Mouse (Mus musculus): Measurements from ENCODE around the gene Hoxd1.

Gene Hoxd1

DNA sequence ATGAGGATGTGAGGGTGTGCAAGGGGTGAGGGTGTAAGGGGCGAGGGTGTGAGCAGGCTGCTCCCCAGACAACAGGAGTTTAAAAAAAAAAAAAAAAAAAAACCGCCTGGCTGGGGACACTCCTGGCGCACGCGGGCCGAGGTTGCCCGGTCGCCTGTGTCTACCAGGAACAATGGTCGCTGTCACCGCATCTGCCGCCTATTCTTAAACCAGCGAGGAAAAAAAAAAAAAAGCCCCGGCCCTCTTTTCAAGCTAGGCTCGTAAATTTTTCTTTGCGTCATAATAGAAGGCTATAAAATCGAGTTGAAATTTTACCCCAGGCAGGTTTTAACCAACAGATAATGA is 29.5 kb upstream of the Hoxd1 start:
- WGBS = 3% methylated on average over 16 of the region's 16 CpGs

DNA sequence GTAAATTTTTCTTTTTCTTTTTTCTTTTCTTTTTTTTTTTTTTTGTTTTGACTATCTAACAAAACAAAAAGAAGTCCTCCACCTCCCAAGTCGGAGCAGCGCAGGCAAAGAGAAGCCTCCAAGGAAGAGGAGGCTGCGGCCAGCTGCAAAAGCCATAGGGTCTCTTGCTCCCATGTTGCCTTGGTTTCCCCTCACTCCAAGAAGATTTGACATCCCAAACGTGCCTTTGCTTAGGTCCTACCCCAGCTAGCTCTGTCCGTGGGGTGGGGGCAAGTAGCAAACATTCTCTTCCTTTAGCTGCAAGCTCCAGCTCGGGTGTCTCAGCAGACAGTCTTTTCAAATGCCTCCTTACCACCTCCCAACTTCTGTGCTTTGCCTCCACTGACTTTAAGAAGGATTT is 29.0 kb upstream of the Hoxd1 start:
- WGBS = 4% methylated on average over 6 of the region's 6 CpGs

DNA sequence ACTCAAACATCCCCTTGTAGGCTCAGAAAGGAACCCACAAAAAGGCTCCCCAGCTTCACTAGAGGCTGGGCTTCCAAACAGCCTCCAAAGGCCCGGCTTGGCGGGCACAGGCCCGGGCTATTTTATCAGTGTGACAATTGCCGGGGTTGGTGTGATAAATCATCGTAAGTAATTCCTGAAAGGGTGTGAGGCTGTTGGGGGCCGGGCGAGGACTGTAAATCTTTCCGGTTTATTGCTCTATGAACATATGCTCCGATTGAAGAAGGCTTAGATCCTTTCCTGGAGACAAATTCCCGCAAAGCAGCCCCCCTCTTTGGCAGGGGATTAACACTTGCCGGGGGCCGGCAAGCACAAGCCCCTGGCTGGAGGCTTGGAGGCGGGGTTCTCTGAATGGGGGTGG is 28.3 kb upstream of the Hoxd1 start:
- 4% methylated on average over 13 of the region's 13 CpGs for WGBS

DNA sequence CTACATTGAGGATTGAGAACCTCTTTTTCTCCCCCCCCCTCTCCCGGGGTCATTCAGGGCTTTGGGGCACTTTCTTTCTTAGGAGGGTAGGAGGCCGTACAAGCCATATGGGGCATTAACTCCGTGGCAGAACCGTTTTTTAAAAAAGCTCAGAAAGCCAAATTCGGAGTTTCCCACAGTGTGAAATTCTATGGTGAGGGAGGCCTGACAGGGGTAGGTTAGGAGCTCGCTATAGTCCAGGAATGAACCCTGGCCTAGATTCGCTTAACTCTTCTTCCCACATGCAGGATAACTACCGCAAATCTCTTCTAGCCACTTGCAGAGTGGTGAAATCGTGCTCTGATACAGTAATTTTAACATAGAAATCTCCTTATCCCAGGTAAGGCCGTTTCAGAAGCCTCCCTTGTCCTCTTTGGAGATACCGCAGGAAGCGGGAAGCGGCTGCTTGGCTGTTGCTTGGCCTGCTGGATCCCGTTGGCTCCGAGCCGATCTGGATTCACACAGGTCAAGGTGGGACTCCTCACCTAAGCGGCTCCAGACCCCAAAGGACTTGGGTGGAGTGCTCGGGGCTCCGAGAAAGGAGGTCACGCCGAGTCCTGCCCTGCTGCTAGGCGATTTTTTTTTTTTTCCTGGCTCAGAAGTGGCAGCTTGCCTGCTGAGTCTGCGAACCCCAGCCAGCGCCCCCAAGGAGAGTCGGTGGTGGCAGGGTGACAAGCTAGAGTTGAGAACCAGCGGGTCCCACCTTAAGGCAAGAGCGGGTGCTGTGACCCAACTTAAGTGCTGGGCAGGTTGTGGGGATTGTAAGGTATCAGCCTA is 27.6 kb upstream of the Hoxd1 start:
- 3% methylated on average over 27 of the region's 27 CpGs for WGBS

DNA sequence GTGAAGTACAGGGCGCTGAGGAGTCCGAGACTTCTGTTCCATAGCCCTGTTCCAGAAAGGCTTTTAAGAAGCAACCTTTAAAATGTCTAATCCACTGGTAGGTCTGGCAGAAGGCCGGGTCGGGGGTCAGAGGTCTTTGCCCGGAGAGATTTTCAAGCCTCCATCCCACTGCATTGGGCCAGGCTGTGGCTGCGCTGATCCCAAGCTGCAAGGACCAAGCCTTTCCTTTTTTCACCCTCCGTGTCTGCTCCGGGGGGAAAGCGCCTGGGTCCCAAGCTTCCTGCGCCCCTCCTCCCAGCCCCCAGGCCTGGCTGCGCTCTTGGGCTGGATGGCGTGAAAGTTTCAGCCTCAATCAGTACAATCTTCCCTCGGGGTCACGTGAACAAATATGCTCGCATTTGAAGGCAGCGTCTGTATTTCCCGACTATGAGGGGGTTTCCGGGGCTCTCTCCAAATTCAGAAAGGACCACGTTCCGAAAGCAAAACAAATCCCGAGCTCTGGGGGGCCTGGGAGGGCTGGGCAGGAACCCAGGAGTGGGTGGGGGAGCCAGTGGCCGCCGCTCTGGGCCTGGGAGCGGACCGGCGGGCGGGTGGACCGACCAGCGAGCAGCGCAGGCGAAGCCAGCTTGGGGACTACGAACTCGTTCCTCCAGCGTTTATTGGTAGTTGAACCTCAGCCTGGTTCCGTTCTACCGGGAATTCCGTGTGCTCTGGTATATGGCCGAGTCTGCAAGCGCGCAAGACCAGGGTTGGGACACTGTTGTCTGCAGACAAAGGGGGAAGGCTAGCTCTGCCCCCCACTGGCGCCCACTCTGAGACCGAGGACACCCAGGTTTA is 26.7 kb upstream of the Hoxd1 start:
- WGBS = 2% methylated on average over 42 of the region's 42 CpGs

DNA sequence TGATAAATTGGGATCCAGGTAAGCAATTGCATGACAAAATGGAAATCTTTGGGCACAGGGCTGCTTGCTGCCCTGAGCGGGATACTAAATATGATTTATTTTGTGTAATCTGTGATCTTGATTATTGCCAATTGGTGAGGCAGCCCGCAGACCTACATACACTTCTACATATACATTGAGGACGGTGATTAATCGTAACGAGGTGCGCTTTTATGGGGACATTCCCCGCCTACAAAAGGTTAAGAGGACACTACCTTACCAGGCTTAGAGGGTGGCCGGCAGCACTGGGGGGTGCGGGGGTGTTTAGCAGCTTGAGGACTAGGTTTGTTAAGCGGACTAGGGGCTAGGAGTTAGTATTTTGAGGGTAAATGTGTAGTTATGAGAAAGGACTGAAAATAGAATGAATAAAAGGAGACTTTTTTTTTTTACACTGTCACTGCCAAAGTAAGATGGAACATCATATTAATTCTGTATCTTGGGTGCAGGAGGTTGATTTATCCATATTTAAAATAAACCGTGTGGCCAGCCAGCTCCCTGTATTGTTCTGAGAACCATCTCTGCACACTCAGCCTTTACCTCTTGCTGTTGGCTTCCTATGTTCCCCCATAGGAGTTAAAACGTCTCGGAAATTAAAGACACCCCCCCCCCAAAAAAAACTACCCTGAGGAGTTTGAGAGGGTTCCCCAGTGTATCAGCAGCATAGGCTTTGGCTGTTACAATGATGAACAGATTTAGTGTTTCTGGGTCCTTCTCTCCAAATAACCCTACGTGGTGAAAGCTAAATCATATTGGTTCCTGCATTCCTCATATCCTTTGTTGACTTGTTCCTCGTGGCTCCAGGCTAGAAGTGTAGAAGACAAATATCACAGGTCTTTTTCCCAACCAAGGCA is 25.8 kb upstream of the Hoxd1 start:
- WGBS = 3% methylated on average over 15 of the region's 15 CpGs

DNA sequence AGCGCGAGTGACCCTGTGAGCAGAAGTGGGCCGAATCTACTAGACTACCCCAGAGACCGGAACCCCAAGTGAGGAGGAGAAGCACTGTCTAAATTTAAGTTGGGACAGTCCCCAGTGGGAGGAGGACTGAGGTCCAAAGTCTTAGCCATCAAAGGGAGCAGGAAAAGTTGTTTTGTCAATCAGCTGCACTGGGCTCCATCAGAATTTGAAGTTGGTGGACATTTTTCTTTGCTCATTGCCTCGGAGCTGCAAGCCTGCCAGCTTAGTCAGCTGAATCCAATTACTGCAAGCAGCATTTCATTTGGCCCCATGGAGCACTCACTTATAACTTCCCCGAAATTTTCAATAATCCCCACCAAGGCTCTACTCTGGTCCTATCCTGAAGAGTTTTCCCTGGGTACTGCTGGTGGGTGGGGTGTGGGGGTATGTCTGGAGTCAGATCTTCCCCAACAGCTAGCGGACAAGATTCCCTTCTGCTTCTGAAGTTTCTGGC is 25.2 kb upstream of the Hoxd1 start:
- 5% methylated on average over 7 of the region's 7 CpGs for WGBS

DNA sequence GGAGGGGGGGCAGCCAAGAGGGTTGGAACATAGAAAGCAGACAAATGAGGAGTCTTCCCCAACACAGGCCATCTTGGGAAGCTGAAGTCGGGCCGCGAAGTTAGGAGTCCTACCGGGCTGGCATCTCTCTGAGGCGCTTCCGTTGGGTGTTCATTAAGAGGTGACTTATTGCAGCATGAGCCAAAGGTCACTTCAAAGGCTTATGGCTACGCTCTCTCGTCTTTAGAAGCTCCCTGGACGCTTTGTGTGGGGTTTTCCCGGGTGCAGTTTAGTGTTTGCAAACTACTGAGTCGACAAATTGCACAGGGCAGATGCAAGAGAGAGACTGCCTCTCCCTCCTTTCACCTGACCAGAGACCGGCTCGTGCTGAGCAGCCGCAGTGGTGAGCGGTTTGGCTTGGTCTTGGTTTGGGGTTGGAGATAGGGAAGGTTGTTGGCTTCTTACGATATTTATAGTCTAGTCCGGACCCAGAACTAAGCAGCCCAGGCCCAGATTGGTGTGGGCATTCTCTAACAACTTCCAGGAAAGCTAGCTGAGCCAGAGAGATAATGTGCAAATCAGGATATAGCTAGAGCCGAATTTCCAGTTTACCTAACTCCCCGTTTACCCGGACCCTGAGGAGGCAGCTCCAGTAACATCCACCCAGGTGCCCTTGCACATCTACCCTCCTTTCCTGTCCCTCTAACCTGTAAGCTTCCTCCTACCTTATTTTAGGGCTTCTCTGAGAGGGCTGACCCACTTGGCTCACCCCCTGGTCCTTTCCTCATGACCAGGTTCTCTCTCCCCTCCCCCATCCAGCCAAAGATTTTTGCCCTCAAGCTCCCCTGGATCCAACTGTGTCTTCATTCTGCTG is 23.9 kb upstream of the Hoxd1 start:
- WGBS = 3% methylated on average over 20 of the region's 20 CpGs

DNA sequence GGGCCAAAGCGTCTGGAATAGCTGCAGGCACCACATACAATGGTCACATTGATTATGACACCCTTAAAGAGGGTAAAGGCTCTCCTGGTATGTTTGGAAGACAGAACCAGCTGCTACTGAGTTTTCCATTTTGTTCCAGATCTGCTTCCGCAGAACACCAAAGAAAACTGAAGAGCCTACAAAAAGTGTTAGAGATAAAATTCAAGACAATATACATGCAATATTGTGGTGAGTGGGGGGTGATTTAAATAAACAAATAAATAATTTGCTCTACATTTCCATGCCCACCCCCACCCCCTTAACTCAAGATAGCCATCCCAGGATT is 23.3 kb upstream of the Hoxd1 start:
- 10% methylated on average over 2 of the region's 2 CpGs for WGBS

DNA sequence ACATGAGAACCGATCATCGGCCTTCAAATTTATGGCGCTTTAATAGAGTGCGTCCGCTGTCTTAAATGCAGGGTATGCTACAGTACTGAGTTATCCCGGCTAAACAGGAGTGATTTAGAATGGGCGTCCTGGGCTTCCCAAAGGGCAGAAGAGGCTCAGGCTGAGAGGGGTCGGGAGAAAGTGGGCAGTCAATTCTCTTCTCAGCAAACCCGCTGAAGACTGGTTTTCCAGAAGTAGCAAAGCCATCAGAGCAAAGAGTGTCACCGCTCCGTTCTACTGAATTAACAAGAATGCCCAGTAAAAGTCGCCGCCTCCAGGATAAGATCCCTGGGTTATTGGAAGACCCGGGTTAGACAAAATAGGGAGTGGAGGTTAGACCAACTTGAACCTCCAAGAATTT is 22.9 kb upstream of the Hoxd1 start:
- 4% methylated on average over 14 of the region's 14 CpGs for WGBS

DNA sequence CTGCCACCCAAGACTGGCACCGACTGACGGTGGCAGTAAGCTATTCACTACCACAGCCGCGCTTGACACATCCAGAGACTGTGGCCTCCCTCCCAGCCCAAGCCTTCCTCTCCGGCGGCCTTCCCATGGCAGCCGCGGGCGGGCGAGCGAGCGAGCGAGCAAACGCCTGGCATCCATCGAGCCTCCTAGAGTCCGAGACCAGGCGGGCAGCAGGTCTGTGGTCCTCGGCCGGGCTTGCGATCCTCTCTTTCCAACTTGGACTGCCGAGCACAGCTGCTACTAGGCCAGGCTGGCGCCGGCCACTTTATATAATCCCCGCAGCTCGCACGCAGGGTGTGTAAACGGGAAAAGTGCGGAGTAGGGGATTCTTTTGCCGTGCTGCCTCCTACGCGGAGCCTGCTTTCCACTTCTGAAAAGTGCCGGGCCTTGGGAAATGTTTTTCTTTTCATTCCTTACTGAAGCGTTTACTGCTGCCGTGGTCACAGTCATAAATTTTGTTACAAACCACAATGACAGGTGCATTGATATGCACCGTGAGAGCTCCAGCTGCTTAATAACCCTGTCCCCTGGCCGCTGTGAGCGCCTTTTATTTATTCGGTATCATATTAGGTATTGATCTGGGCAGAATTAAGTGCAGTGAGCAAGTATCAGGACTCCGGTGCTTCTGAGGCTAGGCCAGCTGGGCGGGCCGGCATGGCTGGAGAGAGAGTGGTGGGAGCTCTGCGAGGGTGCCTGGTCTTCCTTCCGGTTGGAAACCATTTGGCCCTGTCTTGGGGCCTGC is 22.3 kb upstream of the Hoxd1 start:
- whole genome bisulfite sequencing = 3% methylated on average over 43 of the region's 43 CpGs

DNA sequence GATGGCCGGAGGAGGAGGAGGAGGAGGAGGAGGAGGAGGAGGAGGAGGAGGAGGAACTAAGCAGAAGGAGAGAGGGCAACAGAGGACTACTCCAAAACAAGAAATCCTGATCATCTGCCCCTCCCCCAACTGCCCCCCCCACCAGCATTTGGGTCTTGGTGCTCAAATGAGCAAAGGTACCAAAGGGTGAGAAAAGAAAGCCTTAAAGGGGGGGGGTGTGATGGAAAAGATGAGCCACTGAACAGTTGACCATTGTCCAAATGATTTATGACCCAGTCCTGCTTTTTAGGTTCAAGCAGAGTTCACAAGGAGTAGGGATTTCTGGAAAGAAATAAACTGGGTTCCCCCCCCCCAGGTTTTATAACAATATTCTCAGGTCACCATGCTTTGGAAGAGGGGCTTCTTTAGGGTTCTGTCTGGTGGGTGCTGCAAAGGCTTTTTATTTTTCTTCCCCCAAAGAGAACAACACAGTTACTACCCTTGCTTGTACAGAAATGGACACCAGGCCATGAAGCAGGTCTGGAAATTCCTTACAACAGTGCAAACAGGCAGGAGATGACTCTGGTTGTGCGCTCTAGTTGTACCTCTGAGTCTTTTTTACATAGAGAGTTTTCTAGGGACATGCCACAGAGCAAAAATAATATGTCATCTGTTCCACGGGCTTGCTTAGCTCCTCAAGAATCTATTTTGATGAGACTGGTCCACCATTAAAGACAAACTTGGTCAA is 21.4 kb upstream of the Hoxd1 start:
- 28% methylated on average over 3 of the region's 3 CpGs for WGBS

DNA sequence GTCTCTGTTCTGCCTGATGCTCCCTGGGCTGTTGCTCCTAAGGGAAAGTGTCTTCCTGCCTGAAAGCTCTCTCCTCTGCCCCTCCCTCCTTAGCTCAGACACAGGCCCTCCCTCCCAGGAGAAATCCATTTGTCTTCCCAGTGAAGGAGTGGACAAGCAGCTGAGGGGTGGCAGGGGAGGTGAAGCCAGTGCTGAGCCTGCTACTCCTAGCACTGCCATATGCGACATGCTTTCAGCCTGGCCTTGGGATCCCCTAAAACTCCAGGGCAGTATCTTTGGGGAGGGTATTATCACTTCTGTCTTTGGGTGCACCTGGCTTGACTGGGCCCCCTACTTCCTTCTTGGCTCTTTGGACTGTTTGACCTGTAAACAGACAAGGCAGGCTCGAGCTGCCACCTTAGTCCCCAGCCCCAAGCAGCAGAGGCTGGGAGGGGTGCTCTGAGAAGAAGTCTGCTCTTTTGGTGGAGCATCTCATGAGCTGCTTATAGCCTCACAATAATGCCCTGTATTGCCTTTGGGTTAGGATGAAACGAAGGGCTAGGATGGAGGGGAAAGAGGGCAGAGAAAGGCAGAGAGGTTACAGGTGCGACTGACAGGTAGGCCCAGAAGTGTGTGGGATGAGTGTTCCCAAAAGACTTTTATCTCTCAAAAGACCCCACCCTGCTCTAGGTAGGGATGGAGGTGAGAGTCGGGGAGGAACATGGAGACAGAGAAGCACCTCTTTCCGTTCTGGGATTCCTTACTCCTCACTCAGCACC is 17.1 kb upstream of the Hoxd1 start:
- WGBS = 16% methylated on average over 6 of the region's 6 CpGs

DNA sequence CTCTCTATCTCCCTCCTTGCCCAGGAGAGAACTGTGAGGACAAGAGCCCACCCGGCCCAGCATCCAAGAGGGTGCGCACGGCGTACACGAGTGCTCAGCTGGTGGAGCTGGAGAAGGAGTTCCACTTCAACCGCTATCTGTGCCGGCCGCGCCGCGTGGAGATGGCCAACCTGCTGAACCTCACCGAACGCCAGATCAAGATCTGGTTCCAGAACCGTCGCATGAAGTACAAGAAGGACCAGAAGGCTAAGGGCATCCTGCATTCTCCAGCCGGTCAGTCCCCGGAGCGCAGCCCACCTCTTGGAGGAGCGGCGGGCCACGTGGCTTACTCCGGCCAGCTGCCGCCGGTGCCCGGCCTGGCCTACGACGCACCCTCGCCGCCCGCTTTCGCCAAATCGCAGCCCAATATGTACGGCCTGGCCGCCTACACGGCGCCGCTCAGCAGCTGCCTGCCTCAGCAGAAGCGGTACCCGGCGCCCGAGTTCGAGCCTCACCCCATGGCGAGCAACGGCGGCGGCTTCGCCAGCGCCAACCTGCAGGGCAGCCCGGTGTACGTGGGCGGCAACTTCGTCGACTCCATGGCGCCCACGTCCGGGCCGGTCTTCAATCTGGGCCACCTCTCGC is 16.4 kb upstream of the Hoxd1 start:
- WGBS = 3% methylated on average over 58 of the region's 58 CpGs

DNA sequence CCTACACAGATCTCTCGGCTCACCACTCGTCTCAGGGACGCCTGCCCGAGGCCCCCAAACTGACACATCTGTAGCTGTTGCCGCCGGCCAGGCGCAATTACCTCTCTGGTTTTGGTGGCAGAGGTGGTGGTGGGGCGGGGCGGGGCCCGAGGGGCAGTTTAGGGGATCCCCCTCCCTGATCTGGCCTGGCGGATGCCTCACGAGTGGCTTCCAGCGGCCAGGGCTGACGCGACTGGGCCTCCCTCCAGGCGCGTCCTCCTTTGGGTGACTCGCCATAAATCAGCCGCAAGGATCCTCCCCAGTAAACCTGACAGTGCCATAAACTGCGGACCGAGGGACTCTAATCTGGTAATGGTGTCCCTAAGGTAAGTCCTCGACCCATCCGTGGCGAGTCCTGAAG is 15.8 kb upstream of the Hoxd1 start:
- WGBS = 4% methylated on average over 24 of the region's 24 CpGs

DNA sequence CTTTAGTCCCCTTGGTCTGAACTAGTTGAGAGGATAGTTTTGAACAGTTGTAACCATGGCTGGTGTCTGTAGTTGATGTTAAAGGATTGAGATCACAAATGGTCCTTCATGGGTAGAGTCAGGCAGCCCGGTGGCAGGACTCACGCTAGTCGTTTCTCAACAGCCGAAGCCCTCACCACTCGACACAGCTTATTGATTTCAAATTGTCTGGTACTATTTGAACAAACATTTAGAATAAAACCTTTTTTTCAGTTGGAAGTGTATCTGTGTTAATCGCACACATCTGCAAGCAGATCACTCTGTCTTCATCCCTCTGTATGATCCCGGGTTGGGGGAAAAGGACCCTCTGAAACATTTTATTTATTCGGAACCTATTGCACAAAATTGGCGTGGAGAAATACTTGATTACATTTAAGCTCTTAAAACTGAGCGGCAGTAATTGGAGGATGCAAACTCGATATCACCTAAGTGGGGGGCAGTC is 15.1 kb upstream of the Hoxd1 start:
- 14% methylated on average over 11 of the region's 11 CpGs for WGBS

DNA sequence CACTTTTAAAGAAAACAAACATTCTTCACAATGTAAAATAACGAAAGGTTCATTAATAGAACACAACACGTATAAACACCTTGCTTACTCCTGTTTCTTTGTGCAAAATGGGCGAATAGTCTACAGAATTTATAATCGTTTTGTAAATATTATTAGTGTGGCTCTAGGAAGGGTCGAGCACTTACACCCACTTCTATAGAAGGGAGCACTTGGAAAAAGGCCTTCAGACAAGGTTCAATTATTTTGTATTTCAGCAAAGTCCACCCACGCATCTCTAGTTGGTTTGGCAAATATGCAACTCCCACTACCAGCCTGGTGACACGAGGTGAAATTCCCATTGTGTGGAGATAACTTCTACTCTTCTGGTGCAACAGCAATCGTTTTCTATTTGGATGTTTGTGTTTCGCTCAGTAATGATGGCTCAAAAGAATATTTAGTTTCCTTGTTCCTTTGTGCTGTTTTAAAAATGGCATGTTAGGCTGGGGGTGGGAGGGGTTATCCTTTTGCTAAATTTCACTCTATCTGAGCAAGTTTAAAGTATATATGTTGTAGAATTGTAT is 14.3 kb upstream of the Hoxd1 start:
- 6% methylated on average over 9 of the region's 9 CpGs for WGBS
